Mouse (Mus musculus): Measurements from ENCODE around the gene Map3k13. TPM values are rescaled to one million over a fixed set of nuclear protein-coding genes. Genes with fewer than 3 reads are reported as not detected.

The Map3k13 gene
- polyA plus RNA-seq, 1 experiment, result 0.16 TPM

- DNase-seq (ENCODE audit: low read depth in 1 of 2, low spot score in 2 of 2), result no peak
- Histone ChIP-seq H3K36me3 (ENCODE audit: control insufficient read depth, insufficient read depth, low read length) (peaks cover 3% of the 10 kb centered on the region; the same call in 1 of the 2 replicates), H3K27ac (ENCODE audit: insufficient read depth, low read length) (no peak overlapping the region), H3K4me1 (ENCODE audit: control insufficient read depth, insufficient read depth, insufficient read length) (no peaks in the 10 kb centered on the region), H3K4me3 (ENCODE audit: extremely low read depth, insufficient read depth, insufficient read length) (no peak overlapping the region), H3K27me3 (ENCODE audit: control insufficient read depth, insufficient read depth, low read length) (no peaks in the 10 kb centered on the region)
- TF ChIP-seq CTCF (IDR thresholded peaks at IDR 0.05; ENCODE audit: extremely low read depth, insufficient read depth, insufficient read length, insufficient replicate concordance), result no peak
- TF ChIP-seq POLR2A (IDR thresholded peaks at IDR 0.05; ENCODE audit: low read depth, low read length), result no peak
- WGBS, result 96% methylated on average over 4 of the region's 4 CpGs
Observed at GRCm38 (mm10) chr16:21779149-21779548, 15.0 kb upstream of the Map3k13 start.

GRCm38 (mm10) chr16:21781277-21781676 lies 12.9 kb upstream of the Map3k13 start:
- Histone ChIP-seq H3K36me3 (ENCODE audit: control insufficient read depth, insufficient read depth, low read length) (no peaks in the 10 kb centered on the region), H3K27ac (ENCODE audit: insufficient read depth, low read length) (no peak overlapping the region), H3K27me3 (ENCODE audit: control insufficient read depth, insufficient read depth, low read length) (no peaks in the 10 kb centered on the region), H3K4me1 (ENCODE audit: control insufficient read depth, insufficient read depth, insufficient read length) (no peaks in the 10 kb centered on the region), H3K4me3 (ENCODE audit: extremely low read depth, insufficient read depth, insufficient read length) (no peak overlapping the region)
- no peak for DNase-seq (ENCODE audit: low read depth in 1 of 2, low spot score in 2 of 2)
- 86% methylated on average over 3 of the region's 3 CpGs for WGBS
- TF ChIP-seq CTCF (IDR thresholded peaks at IDR 0.05; ENCODE audit: extremely low read depth, insufficient read depth, insufficient read length, insufficient replicate concordance) (no peak), POLR2A (IDR thresholded peaks at IDR 0.05; ENCODE audit: low read depth, low read length) (no peak)

- Histone ChIP-seq H3K27ac (ENCODE audit: insufficient read depth, low read length) (no peak overlapping the region), H3K4me3 (ENCODE audit: extremely low read depth, insufficient read depth, insufficient read length) (no peak overlapping the region), H3K4me1 (ENCODE audit: control insufficient read depth, insufficient read depth, insufficient read length) (no peaks in the 10 kb centered on the region), H3K27me3 (ENCODE audit: control insufficient read depth, insufficient read depth, low read length) (no peaks in the 10 kb centered on the region), H3K36me3 (ENCODE audit: control insufficient read depth, insufficient read depth, low read length) (no peaks in the 10 kb centered on the region)
- TF ChIP-seq CTCF (IDR thresholded peaks at IDR 0.05; ENCODE audit: extremely low read depth, insufficient read depth, insufficient read length, insufficient replicate concordance) (no peak), POLR2A (IDR thresholded peaks at IDR 0.05; ENCODE audit: low read depth, low read length) (no peak)
- 90% methylated on average over 3 of the region's 3 CpGs for WGBS
- DNase-seq (ENCODE audit: low read depth in 1 of 2, low spot score in 2 of 2), result no peak
Observed at GRCm38 (mm10) chr16:21781895-21782294, 12.3 kb upstream of the Map3k13 start.

- 87% methylated on average over 2 of the region's 2 CpGs for WGBS
- Histone ChIP-seq H3K36me3 (ENCODE audit: control insufficient read depth, insufficient read depth, low read length) (no peaks in the 10 kb centered on the region), H3K27ac (ENCODE audit: insufficient read depth, low read length) (no peak overlapping the region), H3K4me3 (ENCODE audit: extremely low read depth, insufficient read depth, insufficient read length) (no peak overlapping the region), H3K4me1 (ENCODE audit: control insufficient read depth, insufficient read depth, insufficient read length) (no peaks in the 10 kb centered on the region; the same call in 1 of the 2 replicates), H3K27me3 (ENCODE audit: control insufficient read depth, insufficient read depth, low read length) (no peaks in the 10 kb centered on the region)
- no peak for TF ChIP-seq POLR2A (IDR thresholded peaks at IDR 0.05; ENCODE audit: low read depth, low read length)
- no peak for TF ChIP-seq CTCF (IDR thresholded peaks at IDR 0.05; ENCODE audit: extremely low read depth, insufficient read depth, insufficient read length, insufficient replicate concordance)
- no peak for DNase-seq (ENCODE audit: low read depth in 1 of 2, low spot score in 2 of 2)
Observed at GRCm38 (mm10) chr16:21782807-21783206, 11.3 kb upstream of the Map3k13 start.

GRCm38 (mm10) chr16:21785000-21785399 lies 9.1 kb upstream of the Map3k13 start:
- TF ChIP-seq CTCF (IDR thresholded peaks at IDR 0.05; ENCODE audit: extremely low read depth, insufficient read depth, insufficient read length, insufficient replicate concordance), result no peak
- 86% methylated on average over 4 of the region's 4 CpGs for WGBS
- no peak overlapping the region for H3K4me3 ChIP-seq (ENCODE audit: extremely low read depth, insufficient read depth, insufficient read length)
- no peaks in the 10 kb centered on the region for H3K27me3 ChIP-seq (ENCODE audit: control insufficient read depth, insufficient read depth, low read length)
- no peak for DNase-seq (ENCODE audit: low read depth in 1 of 2, low spot score in 2 of 2)
- no peak overlapping the region for H3K27ac ChIP-seq (ENCODE audit: insufficient read depth, low read length)
- no peaks in the 10 kb centered on the region for H3K36me3 ChIP-seq (ENCODE audit: control insufficient read depth, insufficient read depth, low read length)
- peaks cover 2% of the 10 kb centered on the region; the same call in 1 of the 2 replicates for H3K4me1 ChIP-seq (ENCODE audit: control insufficient read depth, insufficient read depth, insufficient read length)

- Histone ChIP-seq H3K36me3 (ENCODE audit: control insufficient read depth, insufficient read depth, low read length) (no peaks in the 10 kb centered on the region), H3K27ac (ENCODE audit: insufficient read depth, low read length) (no peak overlapping the region), H3K4me1 (ENCODE audit: control insufficient read depth, insufficient read depth, insufficient read length) (peaks cover 2% of the 10 kb centered on the region; the same call in 1 of the 2 replicates), H3K4me3 (ENCODE audit: extremely low read depth, insufficient read depth, insufficient read length) (no peak overlapping the region), H3K27me3 (ENCODE audit: control insufficient read depth, insufficient read depth, low read length) (no peaks in the 10 kb centered on the region)
- no peak for TF ChIP-seq CTCF (IDR thresholded peaks at IDR 0.05; ENCODE audit: extremely low read depth, insufficient read depth, insufficient read length, insufficient replicate concordance)
- TF ChIP-seq POLR2A (IDR thresholded peaks at IDR 0.05; ENCODE audit: low read depth, low read length), result no peak
- no peak for DNase-seq (ENCODE audit: low read depth in 1 of 2, low spot score in 2 of 2)
- WGBS, result 91% methylated on average over 8 of the region's 8 CpGs
Observed at GRCm38 (mm10) chr16:21786317-21786716, 7.8 kb upstream of the Map3k13 start.

GRCm38 (mm10) chr16:21787516-21788353 lies 6.4 kb upstream of the Map3k13 start, which contains the start of gene Ehhadh:
Gene Ehhadh (minus strand): TSS chr16:21787807.
- 15% methylated on average over 28 of the region's 28 CpGs for WGBS
- Histone ChIP-seq H3K27ac (ENCODE audit: insufficient read depth, low read length) (peak within 1 kb of the TSS; percentile 65), H3K4me3 (ENCODE audit: extremely low read depth, insufficient read depth, insufficient read length) (peak within 1 kb of the TSS; percentile 81), H3K27me3 (ENCODE audit: control insufficient read depth, insufficient read depth, low read length) (no peaks in the 10 kb centered on the region), H3K36me3 (ENCODE audit: control insufficient read depth, insufficient read depth, low read length) (no peaks in the 10 kb centered on the region), H3K4me1 (ENCODE audit: control insufficient read depth, insufficient read depth, insufficient read length) (peaks cover 2% of the 10 kb centered on the region; the same call in 1 of the 2 replicates)
- TF ChIP-seq POLR2A (IDR thresholded peaks at IDR 0.05; ENCODE audit: low read depth, low read length) (no peak), CTCF (IDR thresholded peaks at IDR 0.05; ENCODE audit: extremely low read depth, insufficient read depth, insufficient read length, insufficient replicate concordance) (no peak)
- DNase-seq (ENCODE audit: low read depth in 1 of 2, low spot score in 2 of 2), result peak; percentile 12 to 41

Data from spleen, adult 2 months (tissue).